Mouse (Mus musculus) liver, embryonic 14.5 days (tissue): Measurements from ENCODE around the gene Gm10031. TPM values are rescaled to one million over a fixed set of nuclear protein-coding genes. Genes with fewer than 3 reads are reported as not detected.
"Not testable (repeated sequence)": the region's sequence is repeated elsewhere in the genome, so short reads cannot be mapped to it uniquely, and the experiment has no call there.

Experiments
- ATAC-seq: fragments of 200-750 bp; cut with Nextera tagmentation; 2 replicates; pipeline ENCODE4 v1.8.0; 2017; ENCODE audit warnings: moderate number of reproducible peaks, mild to moderate bottlenecking, moderate library complexity; ENCODE audit not compliant: insufficient read depth
- DNase-seq, 3 experiments: peaks; one replicate each; pipeline ENCODE4 v3.0.0-alpha.2; 2012 to 2013; ENCODE audit warnings: low read depth in 3 of 3, low spot score in 3 of 3
- H3K27ac ChIP-seq: fragments of 300-500 bp; sonication (generic); 2 replicates; pipeline ENCODE4 v1.5.1; 2014; ENCODE audit warnings: moderate library complexity, mild to moderate bottlenecking, control low read depth, inconsistent platforms
- H3K27me3 ChIP-seq: fragments of 300-500 bp; sonication (generic); 2 replicates; pipeline ENCODE4 v1.6.1; 2014; ENCODE audit warnings: mild to moderate bottlenecking, low read length, moderate library complexity; ENCODE audit not compliant: control insufficient read depth, insufficient read depth
- H3K36me3 ChIP-seq: fragments of 300-500 bp; sonication (generic); replicated peaks from 2 replicates; pipeline ENCODE4 v1.6.1; 2014; ENCODE audit warnings: low read depth; ENCODE audit not compliant: control insufficient read depth, insufficient read depth
- H3K4me1 ChIP-seq, 2 experiments: fragments of 200-500 bp in 1 of 2; fragments of 300-500 bp in 1 of 2; sonication (generic) in 1 of 2; replicated peaks; 2 replicates each; pipeline ENCODE4 v1.6.1; 2012 to 2014; ENCODE audit warnings: antibody characterized with exemption in 1 of 2, inconsistent platforms in 1 of 2, low read length in 1 of 2; ENCODE audit not compliant: control insufficient read depth in 2 of 2, insufficient read depth in 2 of 2
- H3K4me2 ChIP-seq: fragments of 300-500 bp; sonication (generic); 2 replicates; pipeline ENCODE4 v1.6.1; 2014; ENCODE audit warnings: low read depth, mild to moderate bottlenecking, control low read depth, moderate library complexity
- H3K4me3 ChIP-seq, 2 experiments: fragments of 200-500 bp in 1 of 2; fragments of 300-500 bp in 1 of 2; sonication (generic) in 1 of 2; 2 replicates each; pipeline ENCODE4 v1.5.1; 2012 to 2014; ENCODE audit warnings: low read depth in 2 of 2, low read length in 2 of 2, mild to moderate bottlenecking in 2 of 2, control low read depth in 1 of 2, inconsistent platforms in 1 of 2, moderate library complexity in 1 of 2; ENCODE audit not compliant: insufficient read depth in 1 of 2
- H3K9ac ChIP-seq: fragments of 300-500 bp; sonication (generic); replicated peaks from 2 replicates; pipeline ENCODE4 v1.6.1; 2014; ENCODE audit warnings: mild to moderate bottlenecking, control low read depth, moderate library complexity
- H3K9me3 ChIP-seq: fragments of 300-500 bp; sonication (generic); 2 replicates; pipeline ENCODE4 v1.6.1; 2016; ENCODE audit warnings: low read length, mixed read lengths; ENCODE audit not compliant: control insufficient read depth
- CTCF ChIP-seq: IDR thresholded peaks from 2 replicates; pipeline ENCODE4 v1.5.1; 2016; ENCODE audit warnings: antibody characterized with exemption, low read depth, control low read depth
- EP300 ChIP-seq: IDR thresholded peaks from 2 replicates; pipeline ENCODE4 v1.6.1; 2016; ENCODE audit warnings: antibody characterized with exemption, low read depth
- WGBS: fragments of 180-500 bp; shearing (Covaris S2); extraction: QIAGEN DNeasy Blood & Tissue Kit; methylation state at CpG from one replicate; pipeline ENCODE4 v1.1.7; 2014; ENCODE audit not compliant: insufficient replicate concordance; 5-methylcytosine and 5-hydroxymethylcytosine counted together
- polyA plus RNA-seq, 2 experiments: library from polyadenylated mRNA; depleted of rRNA in 1 of 2; stranded (reverse) in 1 of 2; unstranded in 1 of 2; fragments of >200 nt; fragmentation: Nextera tagmentation in 1 of 2; extraction: Ambion mirVana in 1 of 2; gene quantifications; 2 replicates each; pipeline versions ENCODE4 v1.2.1 to v1.2.3; 2012 to 2014

The Gm10031 gene
- polyA plus RNA-seq, 2 experiments = 2.1 TPM; not detected in 1

DNA sequence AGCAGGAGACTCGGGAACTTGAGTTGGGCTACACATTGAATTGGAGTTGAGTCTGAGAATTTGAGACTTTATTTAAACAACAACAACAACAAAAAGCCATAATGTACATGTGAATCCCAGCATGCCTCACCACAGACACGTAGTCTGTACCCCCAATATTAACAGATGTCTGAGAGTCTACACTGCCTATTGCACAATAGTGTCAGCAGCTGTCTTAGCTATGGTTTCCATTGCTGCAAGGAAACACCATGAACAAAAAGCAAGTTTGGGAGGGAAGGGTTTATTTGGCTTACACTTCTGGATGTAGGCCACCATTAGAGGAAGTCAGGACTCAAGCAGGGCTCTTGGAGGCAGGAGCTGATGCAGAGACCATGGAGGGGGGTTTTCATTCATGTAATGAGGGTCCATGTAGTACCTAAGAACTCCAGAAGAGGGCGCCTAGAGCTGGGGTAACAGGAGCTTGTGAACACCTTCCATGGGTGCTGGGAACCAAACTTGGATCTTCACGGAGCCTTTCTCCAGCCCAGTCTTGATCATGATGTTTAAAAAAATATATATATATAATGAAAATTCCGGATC is 18.8 kb upstream of the Gm10031 start:
- no peaks in the 10 kb centered on the region for H3K27me3 ChIP-seq
- no peak for DNase-seq
- H3K9me3 ChIP-seq = no peaks in the 10 kb centered on the region
- no peak overlapping the region for H3K4me3 ChIP-seq
- H3K36me3 ChIP-seq = no peaks in the 10 kb centered on the region
- no peak overlapping the region for H3K9ac ChIP-seq
- no peaks in the 10 kb centered on the region for H3K4me1 ChIP-seq
- 53% methylated on average over 5 of the region's 5 CpGs for WGBS
- TF ChIP-seq EP300 (no peak), CTCF (peak; percentile 50)
- H3K27ac ChIP-seq = no peak overlapping the region
- ATAC-seq = no peak
- no peak overlapping the region for H3K4me2 ChIP-seq

GRCm38 (mm10) chr1:156505901-156506300 is 17.9 kb upstream of the Gm10031 start:
- DNase-seq (no peak), ATAC-seq (no peak)
- no peak overlapping the region for H3K4me3 ChIP-seq
- WGBS = 62% methylated on average over 2 of the region's 2 CpGs
- H3K27ac ChIP-seq = no peak overlapping the region
- no peaks in the 10 kb centered on the region for H3K9me3 ChIP-seq
- no peak overlapping the region for H3K9ac ChIP-seq
- no peak for TF ChIP-seq EP300
- H3K27me3 ChIP-seq = no peaks in the 10 kb centered on the region
- H3K36me3 ChIP-seq = no peaks in the 10 kb centered on the region
- H3K4me2 ChIP-seq = no peak overlapping the region
- H3K4me1 ChIP-seq = no peaks in the 10 kb centered on the region

DNA sequence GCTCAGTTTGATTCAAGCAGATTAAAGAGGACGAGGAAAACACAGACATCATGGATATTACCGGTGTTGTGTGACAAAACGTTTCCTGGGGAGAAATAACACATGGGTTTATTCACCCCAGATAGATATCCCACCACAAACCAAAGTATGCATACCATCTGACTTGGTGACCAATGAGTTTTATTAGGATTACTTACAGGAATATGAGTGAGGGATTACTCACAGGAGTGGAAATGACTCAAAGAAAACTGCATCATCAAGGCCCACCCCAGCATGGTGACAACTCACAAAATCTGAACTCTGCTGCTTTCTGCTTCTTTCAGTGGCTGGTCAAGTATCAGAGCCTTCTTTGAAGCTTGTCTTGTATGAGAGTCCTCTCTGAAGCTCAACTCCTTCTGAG is 16.1 kb upstream of the Gm10031 start:
- ATAC-seq = no peak
- TF ChIP-seq CTCF (no peak), EP300 (no peak)

DNA sequence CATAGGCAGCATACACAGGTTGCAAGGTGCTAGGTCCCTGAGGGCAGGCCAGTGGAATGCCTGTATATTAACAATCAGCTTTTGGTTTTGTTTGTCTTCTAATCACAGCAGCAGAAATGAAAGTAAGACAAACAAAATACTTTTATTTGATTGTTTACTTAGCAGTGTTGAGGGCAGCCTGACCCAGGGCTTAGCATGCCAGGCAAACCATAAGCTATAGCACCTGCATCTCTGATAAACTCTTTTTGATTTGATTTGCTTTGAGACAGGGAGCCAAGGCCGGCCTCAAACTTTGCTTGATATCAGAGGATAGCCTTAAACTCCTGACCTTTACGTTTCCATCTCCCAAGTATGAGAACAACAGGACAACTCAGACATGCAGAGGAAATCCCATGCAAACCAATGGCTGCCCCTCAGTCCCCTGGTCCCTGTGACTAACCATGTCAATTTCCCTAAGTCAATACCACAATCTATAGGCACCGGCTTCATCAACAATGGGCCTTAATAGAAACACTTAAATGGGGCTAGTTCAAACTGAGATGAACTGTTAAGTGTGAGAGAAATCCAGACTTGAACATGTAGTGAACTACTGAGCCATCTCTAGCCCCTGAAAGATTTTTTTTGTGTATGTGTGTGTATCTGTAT is 3.6 kb upstream of the Gm10031 start:
- TF ChIP-seq EP300 (no peak), CTCF (no peak)
- H3K4me2 ChIP-seq = no peak overlapping the region
- H3K9ac ChIP-seq = no peak overlapping the region
- DNase-seq (no peak), ATAC-seq (no peak)
- no peaks in the 10 kb centered on the region for H3K36me3 ChIP-seq
- H3K27me3 ChIP-seq = no peaks in the 10 kb centered on the region
- 45% methylated on average over 3 of the region's 3 CpGs for WGBS
- no peaks in the 10 kb centered on the region for H3K4me1 ChIP-seq
- H3K9me3 ChIP-seq = no peaks in the 10 kb centered on the region
- no peak overlapping the region for H3K27ac ChIP-seq
- H3K4me3 ChIP-seq = no peak overlapping the region

More for the DNA sequence above, 16.1 kb upstream of the Gm10031 start:
- no peaks in the 10 kb centered on the region for H3K9me3 ChIP-seq
- no peaks in the 10 kb centered on the region for H3K36me3 ChIP-seq
- H3K4me2 ChIP-seq = no peak overlapping the region
- H3K27me3 ChIP-seq = no peaks in the 10 kb centered on the region
- H3K9ac ChIP-seq = no peak overlapping the region
- no peak overlapping the region for H3K4me3 ChIP-seq
- H3K4me1 ChIP-seq = no peaks in the 10 kb centered on the region
- no peak for DNase-seq
- WGBS = 68% methylated on average over 3 of the region's 3 CpGs
- H3K27ac ChIP-seq = no peak overlapping the region

DNA sequence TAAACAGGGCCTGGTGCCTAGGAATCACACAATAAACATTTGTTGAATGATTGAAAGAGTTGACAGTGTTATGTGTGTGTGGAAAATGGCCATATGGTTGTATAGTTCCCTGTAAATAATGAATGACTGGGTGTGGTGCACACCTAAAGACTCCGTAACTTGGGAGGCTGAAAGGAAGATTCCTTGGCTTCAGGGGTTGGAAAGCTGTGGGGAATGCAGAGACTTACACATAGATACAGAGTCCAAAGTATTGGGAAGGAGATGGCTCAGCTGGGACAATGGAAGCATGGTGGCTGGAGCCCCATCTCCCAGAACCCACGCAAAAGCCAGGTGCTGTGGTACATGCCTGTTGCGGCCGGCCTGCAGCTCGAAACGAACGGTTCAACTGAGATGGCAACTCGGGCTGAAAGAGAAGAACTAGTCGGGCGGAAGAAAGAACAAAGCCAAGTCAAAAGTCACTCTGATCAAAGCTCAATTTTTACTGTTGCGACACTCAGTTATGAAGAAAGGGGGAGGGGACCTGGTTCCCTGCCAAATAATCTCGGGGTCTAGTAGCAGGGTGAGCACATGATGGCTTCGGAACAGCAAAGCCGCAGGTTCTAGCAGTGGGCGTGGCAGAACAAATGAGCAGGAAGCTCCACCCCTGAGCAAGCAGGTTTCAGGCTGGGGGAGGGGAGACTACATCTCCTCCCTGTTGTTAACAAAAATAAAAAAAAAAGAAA is 1.9 kb upstream of the Gm10031 start:
- DNase-seq (no peak), ATAC-seq (no peak)
- no peak overlapping the region; a peak in 1 of 4 replicates for H3K4me3 ChIP-seq

GRCm38 (mm10) chr1:156532476-156533175 is 8.8 kb downstream of the Gm10031 start:
- not testable (repeated sequence) for H3K4me1 ChIP-seq, H3K27ac ChIP-seq, H3K4me3 ChIP-seq, DNase-seq, H3K36me3 ChIP-seq, H3K9ac ChIP-seq, H3K9me3 ChIP-seq, H3K4me2 ChIP-seq, ATAC-seq, H3K27me3 ChIP-seq
- 70% methylated on average over 16 of the region's 16 CpGs for WGBS

More for the DNA sequence above, 1.9 kb upstream of the Gm10031 start:
- H3K9me3 ChIP-seq = no peaks in the 10 kb centered on the region
- H3K36me3 ChIP-seq = no peaks in the 10 kb centered on the region
- no peaks in the 10 kb centered on the region for H3K27me3 ChIP-seq
- no peaks in the 10 kb centered on the region for H3K4me1 ChIP-seq
- no peak overlapping the region for H3K9ac ChIP-seq
- no peak overlapping the region; the same call in 1 of the 2 replicates for H3K4me2 ChIP-seq
- WGBS = 57% methylated on average over 15 of the region's 15 CpGs
- H3K27ac ChIP-seq = no peak overlapping the region
- no peak for TF ChIP-seq EP300
- TF ChIP-seq CTCF = no peak
